Mouse (Mus musculus) kidney, adult 2 months (tissue): Measurements from ENCODE around the gene Pax3.

Source experiments
- CTCF ChIP-seq: fragments of 200-500 bp; conservative IDR thresholded peaks from 2 replicates; pipeline ENCODE4 v1.5.1; 2011; ENCODE audit warnings: low read depth, mild to moderate bottlenecking, control low read depth, low read length, moderate library complexity, mixed read lengths; ENCODE audit not compliant: insufficient read depth, insufficient read length
- POLR2A ChIP-seq: fragments of 200-500 bp; IDR thresholded peaks from one replicate; pipeline ENCODE4 v1.6.1; 2011; ENCODE audit warnings: low read depth, low read length, control low read depth

DNA sequence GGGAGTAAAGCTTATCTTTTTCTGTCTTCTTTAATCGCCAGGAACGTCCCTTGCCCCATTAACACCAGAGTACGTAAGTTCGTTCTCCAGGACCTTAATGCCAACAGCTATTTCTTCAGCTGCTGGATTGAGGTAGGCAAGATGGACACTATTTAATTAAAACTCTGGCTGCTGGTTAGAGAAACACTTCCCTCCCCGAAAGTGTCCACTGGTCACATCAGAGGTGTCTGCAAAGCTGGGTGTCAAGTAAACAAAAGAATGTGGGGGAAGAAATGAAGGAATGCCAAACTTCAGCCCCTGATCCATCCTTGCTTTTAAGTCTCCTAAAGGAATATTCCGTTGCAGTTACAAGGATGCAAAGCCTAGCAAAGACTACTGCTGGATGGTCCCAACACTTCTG lies 24.6 kb downstream of the Pax3 start:
- TF ChIP-seq CTCF (no peak), POLR2A (no peak)
